Mouse (Mus musculus) T-helper 17 cell (primary cell): ENCODE measurements around the gene Zcwpw1.
"Not testable (repeated sequence)": the region's sequence is repeated elsewhere in the genome, so short reads cannot be mapped to it uniquely, and the experiment has no call there.

Experiments
- in situ Hi-C, 2 experiments: fragments of 300-600 bp; cut with MboI, MseI; formaldehyde crosslinking; loops; 1 replicate in 1 of 2; 2 replicates in 1 of 2; pipeline ENCODE4 v1.15.1; 2025; ENCODE audit warnings: high pct_unique_total_duplicates in 2 of 2

The Zcwpw1 gene

DNA sequence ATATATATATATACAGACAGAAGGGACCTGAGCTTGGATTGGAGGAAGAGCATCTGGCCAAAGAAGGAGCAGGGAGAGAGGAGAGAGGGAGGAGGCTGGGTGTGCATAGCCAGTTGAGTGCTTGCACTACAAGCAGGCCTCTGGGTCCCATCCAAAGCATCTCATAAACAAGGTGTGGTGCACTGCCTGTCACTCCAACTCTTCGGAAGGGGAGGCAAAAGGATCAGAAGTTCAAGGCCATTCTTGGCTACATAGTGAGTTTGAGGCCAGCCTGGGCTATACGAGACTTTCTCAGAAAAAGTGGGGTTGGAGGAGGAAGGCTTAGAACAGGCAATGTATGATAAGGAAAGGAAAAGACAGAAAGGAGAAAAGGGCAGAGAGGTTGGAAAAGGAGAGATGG lies 38.4 kb downstream of the Zcwpw1 start:
- in situ Hi-C loops: no loop called here

DNA sequence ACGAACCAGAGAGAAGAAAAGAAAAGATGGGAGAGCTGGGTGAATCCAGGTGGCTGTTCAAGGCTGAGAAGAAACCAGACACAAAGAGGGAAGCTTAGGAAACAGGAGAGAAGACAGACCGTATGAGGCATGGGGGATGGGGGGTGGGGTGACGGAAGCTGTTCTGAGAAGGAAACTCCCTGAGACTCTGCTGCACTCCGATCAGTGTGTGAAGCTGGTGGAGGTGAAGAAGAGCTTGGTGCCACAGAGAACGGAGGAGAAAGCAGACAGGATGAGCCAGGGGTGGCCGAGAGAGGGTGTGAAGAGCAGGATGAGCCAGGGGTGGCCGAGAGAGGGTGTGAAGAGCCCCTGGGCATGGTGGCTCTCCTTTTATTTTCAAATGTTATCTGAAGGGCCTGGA lies 38.8 kb downstream of the Zcwpw1 start:
- in situ Hi-C loops: no loop called here

DNA sequence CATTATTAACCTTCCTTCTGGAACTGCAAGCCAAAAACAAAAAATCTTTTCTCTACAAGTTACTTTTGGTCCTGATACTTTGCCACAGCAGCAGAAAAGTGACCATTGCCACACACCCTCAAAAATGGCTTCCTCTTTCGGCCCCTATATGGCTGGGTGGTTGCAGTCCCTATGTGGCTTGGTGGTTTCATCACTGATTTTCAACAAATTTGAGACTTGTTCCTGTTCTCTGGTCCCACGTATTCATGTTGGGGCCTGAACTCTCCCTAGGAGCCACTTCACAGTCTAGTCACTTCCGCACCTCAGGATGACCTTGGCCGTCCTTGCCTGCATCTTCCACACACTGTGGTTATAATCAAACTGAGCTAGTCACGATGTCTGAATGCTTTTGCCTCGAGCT lies 41.1 kb downstream of the Zcwpw1 start:
- in situ Hi-C loops: no loop called here

DNA sequence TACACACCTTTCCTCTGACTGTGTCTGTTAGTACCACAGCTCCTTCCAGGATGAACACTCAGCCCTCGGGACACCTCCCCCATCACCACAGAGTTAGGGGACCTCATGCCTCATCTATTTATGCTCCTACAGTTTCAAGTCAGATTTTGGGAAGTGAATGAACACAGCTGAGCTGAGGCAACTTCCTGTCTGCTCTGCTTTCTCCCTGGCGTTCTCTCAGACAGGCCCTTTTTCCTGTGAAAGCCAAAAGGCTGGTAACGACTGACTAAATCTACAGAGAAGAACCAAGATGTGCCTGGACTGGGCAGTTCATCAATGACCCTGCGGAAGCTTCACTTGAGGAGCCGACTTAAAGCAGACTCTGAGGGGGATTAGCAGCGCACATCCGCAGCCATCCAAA lies 42.6 kb downstream of the Zcwpw1 start:
- in situ Hi-C loops: no loop called here

DNA sequence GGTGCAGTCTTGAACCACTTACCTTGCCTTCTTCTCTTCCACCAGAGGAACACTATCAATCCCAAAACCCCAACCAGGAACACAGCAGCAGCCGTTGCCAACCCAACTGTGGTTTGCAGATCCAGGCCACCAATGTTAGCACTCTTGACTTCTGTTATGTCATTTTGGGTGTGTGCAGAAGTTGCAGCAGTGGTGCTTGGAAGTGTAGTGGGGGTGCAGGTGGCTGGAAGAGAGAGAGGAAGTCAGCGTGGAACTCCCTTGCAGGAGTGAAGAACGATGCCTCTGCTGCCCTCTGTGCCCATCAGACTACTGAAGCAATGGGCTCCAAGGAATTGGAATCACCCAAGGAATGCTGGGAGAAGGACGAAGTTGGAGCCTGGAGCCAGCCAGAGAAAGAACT lies 43.5 kb downstream of the Zcwpw1 start:
- in situ Hi-C loops: no loop called here

DNA sequence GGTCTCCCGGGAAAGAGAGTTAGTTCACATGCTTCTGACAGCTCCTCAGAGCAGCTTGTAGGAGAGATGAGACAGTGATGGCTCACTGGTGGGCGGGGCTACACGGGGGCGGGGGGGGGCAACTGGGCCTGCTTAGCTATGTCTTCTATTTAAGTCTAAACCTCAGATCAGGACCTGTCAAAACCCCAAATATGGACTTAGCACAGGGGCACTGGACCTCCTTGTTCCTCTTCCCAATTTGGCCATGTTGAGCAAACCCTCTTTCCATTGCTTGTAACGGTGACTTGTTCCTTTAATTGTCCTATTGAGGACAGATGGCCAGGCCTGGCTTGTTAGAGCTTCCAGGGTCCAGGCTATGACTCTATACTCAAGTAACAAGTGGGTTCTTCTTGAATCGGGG lies 43.9 kb downstream of the Zcwpw1 start:
- in situ Hi-C loops: no loop called here

DNA sequence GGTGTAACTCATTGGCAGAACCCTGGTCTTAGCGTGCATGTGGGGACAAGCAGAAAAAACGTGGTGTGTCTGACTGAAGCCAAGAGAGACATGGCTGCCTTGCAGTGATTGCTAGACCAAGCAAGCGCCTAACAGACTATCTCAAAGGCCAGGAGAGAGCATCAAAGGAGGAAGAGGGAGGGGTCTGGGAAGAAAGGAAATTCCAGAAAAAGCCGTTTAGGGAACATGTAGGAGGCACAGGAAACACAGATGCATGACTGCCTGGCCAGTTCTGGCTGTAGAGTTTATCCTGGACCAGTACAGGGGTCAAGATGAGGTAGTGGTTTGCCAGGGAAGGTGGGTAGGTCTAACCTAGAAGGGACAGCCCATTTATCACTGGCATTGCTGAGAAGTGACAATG lies 45.9 kb downstream of the Zcwpw1 start:
- in situ Hi-C loops: no loop called here

DNA sequence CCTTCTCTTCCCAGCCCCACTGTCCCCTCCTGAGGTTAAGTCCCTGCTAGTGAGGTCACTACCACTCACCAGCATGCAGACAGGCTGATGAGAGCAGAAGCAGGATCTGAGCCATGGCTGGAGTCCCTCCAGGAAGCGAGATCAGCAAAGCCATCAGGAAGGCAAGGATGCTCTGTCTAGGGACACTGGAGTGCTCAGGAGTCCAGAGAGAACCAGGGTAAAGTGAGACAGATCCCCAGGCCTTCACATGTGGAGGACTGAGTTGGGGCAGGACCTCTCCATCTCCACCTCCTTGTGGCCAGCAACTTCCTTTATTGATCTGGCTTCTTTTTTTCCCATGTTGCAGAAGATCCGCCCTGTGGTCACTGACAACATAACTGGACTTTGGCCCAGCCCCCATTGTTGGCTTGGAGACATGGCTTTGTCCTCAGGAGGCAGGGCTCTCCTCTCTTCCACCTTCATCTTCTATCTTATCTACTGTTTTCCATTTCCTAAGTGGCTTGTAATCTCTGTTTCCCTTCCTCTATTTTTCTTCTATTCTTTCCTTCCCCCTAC lies 48.4 kb downstream of the Zcwpw1 start, which contains the start of gene Pilra:
Gene Pilra (minus strand): TSS at position 316 of the 555 bp plus-strand sequence.
- in situ Hi-C loops: not testable (repeated sequence)

DNA sequence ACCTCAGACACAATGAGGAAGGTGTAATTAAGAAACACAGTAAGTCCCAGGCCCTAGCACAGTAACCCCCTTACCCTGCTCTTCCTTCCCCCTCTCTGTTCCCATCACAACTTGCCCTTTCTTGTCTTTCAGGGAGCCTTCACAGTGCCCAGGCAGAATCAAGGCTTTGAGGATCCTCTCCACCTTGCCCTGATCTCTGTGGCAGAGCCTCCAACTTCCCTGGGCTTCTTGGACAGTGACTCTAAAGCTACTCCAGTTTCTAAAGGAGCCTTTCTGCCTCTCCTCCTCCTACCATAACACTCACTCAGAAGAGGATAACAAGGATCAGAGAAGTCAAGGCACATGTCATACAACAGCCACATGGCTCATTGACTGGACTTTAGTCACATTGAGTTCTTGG lies 49.0 kb downstream of the Zcwpw1 start:
- in situ Hi-C loops: no loop called here

DNA sequence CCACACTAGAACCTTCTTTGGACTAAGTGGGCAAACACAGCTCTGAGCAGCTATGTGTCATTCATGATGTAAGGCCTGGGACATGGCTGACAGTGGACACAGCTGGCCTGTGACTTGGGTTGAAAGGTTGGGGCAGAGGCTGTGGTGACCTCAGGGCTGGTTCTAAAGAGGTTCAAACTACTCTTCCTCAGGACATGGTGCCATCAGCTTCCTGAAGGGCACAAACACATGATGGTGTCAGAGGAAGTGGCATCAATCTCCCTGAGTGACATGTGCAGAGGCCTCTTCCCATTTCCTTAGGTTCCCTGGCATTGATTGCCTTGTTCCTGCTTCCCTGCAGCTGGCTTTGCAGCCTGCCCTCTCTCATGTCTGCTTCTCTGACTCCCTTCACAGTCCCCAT lies 49.5 kb downstream of the Zcwpw1 start:
- in situ Hi-C loops: not testable (repeated sequence)

DNA sequence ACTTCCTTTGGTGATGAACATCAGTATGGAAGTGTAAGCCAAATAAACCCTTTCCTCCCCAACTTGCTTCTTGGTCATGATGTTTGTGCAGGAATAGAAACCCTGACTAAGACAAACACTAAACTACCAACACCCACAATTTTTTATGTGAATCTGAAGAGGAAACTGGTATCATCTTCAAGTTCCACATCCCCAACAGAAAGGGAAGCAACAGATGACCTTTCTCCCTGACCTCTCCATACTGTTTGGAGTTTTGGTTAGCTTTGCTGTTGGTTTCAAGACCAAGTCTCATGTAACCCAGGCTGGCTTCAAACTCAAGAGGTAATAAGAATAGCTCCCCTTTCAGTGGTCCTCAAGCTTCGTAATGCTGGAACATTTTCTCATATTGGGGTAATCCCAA lies 62.7 kb downstream of the Zcwpw1 start:
- in situ Hi-C loops: not testable (repeated sequence)

DNA sequence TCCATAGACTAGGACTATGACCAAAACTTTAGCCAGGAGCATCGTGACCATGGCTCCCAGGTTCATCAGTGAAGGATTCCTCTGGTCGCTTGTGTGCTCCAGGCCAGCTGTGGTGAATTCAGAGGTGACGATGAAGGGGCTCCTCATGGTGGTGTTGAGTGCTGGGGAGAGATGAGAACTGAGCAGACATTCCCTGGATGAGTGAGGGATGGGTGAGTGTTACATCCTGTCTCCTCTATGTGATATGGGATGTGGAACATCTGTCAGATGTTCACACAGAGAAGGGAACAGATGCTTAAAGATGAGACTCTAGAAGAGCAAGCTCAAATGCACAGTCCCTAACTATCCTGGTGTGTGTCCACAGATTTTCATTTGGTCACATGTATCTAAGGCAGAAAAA lies 67.3 kb downstream of the Zcwpw1 start:
- in situ Hi-C loops: not testable (repeated sequence)

DNA sequence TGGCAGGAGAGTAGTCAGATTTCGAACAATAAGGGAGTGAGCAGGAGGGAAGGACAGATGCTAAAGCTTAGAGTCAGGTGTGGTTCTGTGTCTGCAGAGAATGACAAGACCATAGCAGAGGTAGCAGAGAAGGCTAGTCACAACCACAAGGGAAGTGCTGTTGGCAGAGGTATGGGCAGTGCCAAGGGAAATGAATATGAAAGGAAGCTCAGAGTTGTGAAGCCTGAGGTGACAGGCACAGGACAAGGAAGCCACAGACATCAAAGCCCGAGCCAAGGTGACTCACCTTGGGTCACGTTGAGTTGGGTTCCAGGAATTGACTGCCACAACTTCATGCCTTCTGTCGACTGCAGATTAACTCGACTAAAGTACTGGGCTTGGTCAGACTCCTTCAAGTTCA lies 69.3 kb downstream of the Zcwpw1 start:
- in situ Hi-C loops: not testable (repeated sequence)

DNA sequence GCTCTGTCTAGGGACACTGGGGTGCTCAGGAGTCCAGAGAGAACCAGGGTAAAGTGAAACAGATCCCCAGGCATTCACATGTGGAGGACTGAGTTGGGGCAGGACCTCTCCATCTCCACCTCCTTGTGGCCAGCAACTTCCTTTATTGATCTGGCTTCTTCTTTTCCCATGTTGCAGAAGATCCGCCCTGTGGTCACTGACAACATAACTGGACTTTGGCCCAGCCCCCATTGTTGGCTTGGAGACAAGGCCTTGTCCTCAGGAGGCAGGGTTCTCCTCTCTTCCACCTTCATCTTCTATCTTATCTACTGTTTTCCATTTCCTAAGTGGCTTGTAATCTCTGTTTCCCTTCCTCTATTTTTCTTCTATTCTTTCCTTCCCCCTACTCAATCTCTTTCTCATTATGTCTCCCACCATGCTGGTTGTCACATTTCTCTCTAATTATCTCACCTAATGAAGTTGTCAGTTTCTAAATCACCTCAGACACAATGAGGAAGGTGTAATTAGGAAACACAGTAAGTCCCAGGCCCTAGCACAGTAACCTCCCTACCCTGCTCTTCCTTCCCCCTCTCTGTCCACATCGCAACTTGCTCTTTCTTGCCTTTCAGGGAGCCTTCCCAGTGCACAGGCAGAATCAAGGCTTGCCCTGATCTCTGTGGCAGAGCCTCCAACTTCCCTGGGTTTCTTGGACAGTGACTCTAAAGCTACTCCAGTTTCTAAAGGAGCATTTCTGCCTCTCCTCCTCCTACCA lies 70.5 kb downstream of the Zcwpw1 start, which contains the start of gene Pilrb1:
Gene Pilrb1 (minus strand): TSS at position 147 of the 751 bp plus-strand sequence.
- in situ Hi-C loops: not testable (repeated sequence)

DNA sequence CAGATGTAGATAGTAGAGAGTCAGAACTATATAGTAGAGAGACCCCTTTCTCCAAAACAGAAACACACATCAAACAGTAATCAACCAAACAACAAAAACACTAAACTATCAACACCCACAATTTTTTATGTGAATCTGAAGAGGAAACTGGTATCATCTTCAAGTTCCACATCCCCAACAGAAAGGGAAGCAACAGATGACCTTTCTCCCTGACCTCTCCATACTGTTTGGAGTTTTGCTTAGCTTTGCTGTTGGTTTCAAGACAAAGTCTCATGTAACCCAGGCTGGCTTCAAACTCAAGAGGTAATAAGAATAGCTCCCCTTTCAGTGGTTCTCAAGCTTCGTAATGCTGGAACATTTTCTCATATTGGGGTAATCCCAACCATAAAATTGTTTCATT lies 76.4 kb downstream of the Zcwpw1 start:
- in situ Hi-C loops: not testable (repeated sequence)

DNA sequence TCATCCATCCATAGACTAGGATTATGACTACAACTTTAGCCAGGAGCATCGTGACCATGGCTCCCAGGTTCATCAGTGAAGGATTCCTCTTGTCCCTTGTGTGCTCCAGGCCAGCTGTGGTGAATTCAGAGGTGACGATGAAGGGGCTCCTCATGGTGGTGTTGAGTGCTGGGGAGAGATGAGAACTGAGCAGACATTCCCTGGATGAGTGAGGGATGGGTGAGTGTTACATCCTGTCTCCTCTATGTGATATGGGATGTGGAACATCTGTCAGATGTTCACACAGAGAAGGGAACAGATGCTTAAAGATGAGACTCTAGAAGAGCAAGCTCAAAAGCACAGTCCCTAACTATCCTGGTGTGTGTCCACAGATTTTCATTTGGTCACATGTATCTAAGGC lies 81.0 kb downstream of the Zcwpw1 start:
- in situ Hi-C loops: not testable (repeated sequence)

DNA sequence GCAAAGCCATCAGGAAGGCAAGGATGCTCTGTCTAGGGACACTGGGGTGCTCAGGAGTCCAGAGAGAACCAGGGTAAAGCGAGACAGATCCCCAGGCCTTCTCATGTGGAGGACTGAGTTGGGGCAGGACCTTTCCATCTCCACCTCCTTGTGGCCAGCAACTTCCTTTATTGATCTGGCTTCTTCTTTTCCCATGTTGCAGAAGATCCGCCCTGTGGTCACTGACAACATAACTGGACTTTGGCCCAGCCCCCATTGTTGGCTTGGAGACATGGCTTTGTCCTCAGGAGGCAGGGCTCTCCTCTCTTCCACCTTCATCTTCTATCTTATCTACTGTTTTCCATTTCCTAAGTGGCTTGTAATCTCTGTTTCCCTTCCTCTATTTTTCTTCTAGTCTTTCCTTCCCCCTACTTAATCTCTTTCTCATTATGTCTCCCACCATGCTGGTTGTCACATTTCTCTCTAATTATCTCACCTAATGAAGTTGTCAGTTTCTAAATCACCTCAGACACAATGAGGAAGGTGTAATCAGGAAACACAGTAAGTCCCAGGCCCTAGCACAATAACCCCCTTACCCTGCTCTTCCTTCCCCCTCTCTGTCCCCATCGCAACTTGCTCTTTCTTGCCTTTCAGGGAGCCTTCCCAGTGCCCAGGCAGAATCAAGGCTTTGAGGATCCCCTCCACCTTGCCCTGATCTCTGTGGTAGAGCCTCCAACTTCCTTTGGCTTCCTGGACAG lies 84.2 kb downstream of the Zcwpw1 start, which contains the start of gene Pilrb2:
Gene Pilrb2 (minus strand): TSS at position 172 of the 737 bp plus-strand sequence.
- in situ Hi-C loops: loop anchor here in 1 of 2 experiments (10.0 kb wide), 1 partner anchor 77 kb away; no protein-coding TSS in a partner anchor
